Mouse (Mus musculus) liver, postnatal 0 days (tissue): ENCODE data around the gene Bmp7.

ENCODE experiments used
- CTCF ChIP-seq: sonication (generic); IDR thresholded peaks from 2 replicates; pipeline ENCODE4 v1.5.1; 2016; ENCODE audit warnings: antibody characterized with exemption, low read depth
- EP300 ChIP-seq: IDR thresholded peaks from 2 replicates; pipeline ENCODE4 v1.6.1; 2016; ENCODE audit warnings: antibody characterized with exemption, low read depth, mild to moderate bottlenecking

GRCm38 (mm10) chr2:172974701-172975100 lies 34.6 kb upstream of the Bmp7 start:
- no peak for TF ChIP-seq CTCF
- TF ChIP-seq EP300 = no peak
